Mouse (Mus musculus): Measurements from ENCODE around the gene Snx17.
A peak's percentile ranks its signal among the peaks of the same experiment; 100 is the strongest.

Snx17 gene

GRCm38 (mm10) chr5:31240637-31241521, 47.9 kb downstream of the Snx17 start, which contains the start of the genes Nrbp1 and Gm9970:
Nrbp1 (plus strand) TSS chr5:31240864.
Gm9970 (minus strand) TSS chr5:31241232.
- DNase-seq, result peak; percentile 98

GRCm38 (mm10) chr5:31241522-31242034, 48.6 kb downstream of the Snx17 start:
- DNase-seq, result no peak

- no peak for DNase-seq
These were observed 49.2 kb downstream of the Snx17 start for GRCm38 (mm10) chr5:31242191-31242590.
